31 mouse cellular contexts compared by ENCODE assay signal in the genomic region with DNA sequence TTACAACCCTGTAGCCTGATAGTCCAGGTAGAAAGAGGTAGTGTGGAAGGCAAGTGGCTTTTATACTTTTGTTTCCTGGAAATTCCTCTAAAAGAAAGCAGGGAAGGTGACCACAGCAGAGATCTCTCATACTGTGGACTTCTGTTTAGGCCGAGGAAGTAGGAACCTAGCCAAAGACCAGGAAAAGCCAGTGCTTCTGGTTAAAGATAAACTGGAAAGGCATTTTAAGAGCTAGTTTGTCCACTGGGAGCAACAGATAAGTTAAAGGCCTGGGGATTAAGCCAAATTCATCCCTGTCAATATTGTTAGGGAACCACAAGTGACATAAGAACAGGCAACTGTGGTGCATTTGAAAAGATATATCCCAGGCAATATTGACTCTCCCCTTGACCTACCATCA.
DNase-seq lines count a peak whose midpoint lies in the region; ATAC-seq and TF ChIP-seq lines count a peak whose summit lies in the region.
"Had no signal": no experiment of that assay in that cellular context is flagged by ENCODE, and none has a peak within 500 bp of the region (broad histone marks: within the 10 kb centered on the region; RNA-seq: fewer than 3 reads in every experiment).

No protein-coding gene starts in this region.

- no peak for TF ChIP-seq POLR2A in kidney, adult 2 months (IDR thresholded peaks at IDR 0.05; ENCODE audit: low read depth, low read length)

- H3K27ac ChIP-seq in kidney, adult 2 months (ENCODE audit: insufficient read depth, low read depth, low read length) = peak overlapping the region; percentile 73
- H3K27ac ChIP-seq in kidney, embryonic 15.5 days = peak overlapping the region; percentile 48
- H3K27ac ChIP-seq in forebrain, embryonic 15.5 days (replicated peaks) = no peak overlapping the region
- H3K27ac ChIP-seq: heart, embryonic 13.5 days; hindbrain, embryonic 12.5 days; hindbrain, postnatal 0 days; intestine, embryonic 15.5 days; left cerebral cortex, adult 2 months; limb, embryonic 12.5 days; liver, embryonic 12.5 days; macrophage; neural tube, embryonic 15.5 days had no signal

- H3K27me3 ChIP-seq in kidney, adult 2 months (replicated peaks; ENCODE audit: control insufficient read depth, insufficient read depth, low read length) = no peaks in the 10 kb centered on the region
- no peaks in the 10 kb centered on the region for H3K27me3 ChIP-seq in kidney, embryonic 15.5 days
- no peaks in the 10 kb centered on the region for H3K27me3 ChIP-seq in forebrain, embryonic 15.5 days
- H3K27me3 ChIP-seq: heart, embryonic 13.5 days; hindbrain, embryonic 12.5 days; intestine, embryonic 15.5 days; limb, embryonic 12.5 days; liver, embryonic 12.5 days; neural tube, embryonic 15.5 days had no signal

- H3K9ac ChIP-seq in kidney, embryonic 15.5 days = no peak overlapping the region
- no peak overlapping the region for H3K9ac ChIP-seq in forebrain, embryonic 15.5 days (replicated peaks)
- H3K9ac ChIP-seq: heart, embryonic 13.5 days; hindbrain, embryonic 12.5 days; intestine, embryonic 15.5 days; limb, embryonic 12.5 days; liver, embryonic 12.5 days; liver, postnatal 0 days; neural tube, embryonic 15.5 days had no signal

- no peaks in the 10 kb centered on the region for H3K36me3 ChIP-seq in kidney, adult 2 months (ENCODE audit: control insufficient read depth, insufficient read depth, low read length)
- no peaks in the 10 kb centered on the region for H3K36me3 ChIP-seq in kidney, embryonic 15.5 days
- no peaks in the 10 kb centered on the region for H3K36me3 ChIP-seq in forebrain, embryonic 15.5 days
- H3K36me3 ChIP-seq: heart, embryonic 13.5 days; hindbrain, embryonic 12.5 days; intestine, embryonic 15.5 days; limb, embryonic 12.5 days; liver, embryonic 12.5 days; neural tube, embryonic 15.5 days had no signal

- WGBS in kidney, adult 2 months = 26% methylated on average over 1 of the region's 1 CpGs
- WGBS in kidney, embryonic 15.5 days = 56% methylated on average over 1 of the region's 1 CpGs
- 90% methylated on average over 1 of the region's 1 CpGs for WGBS in forebrain, embryonic 15.5 days

- DNase-seq in kidney, adult 11 months = peak; percentile 68
- DNase-seq in kidney, postnatal 4 days = no peak
- DNase-seq in kidney, adult 2 months = peak; percentile 91
- peak; percentile 51 to 57 for DNase-seq in kidney, postnatal 25 days
- no peak for DNase-seq in adrenal gland, adult 18-20 months (ENCODE audit: low spot score in 2 of 2)
- no peak for DNase-seq in adrenal gland, postnatal 4 days (ENCODE audit: low spot score in 2 of 2)
- DNase-seq: adrenal gland, adult 2 months; adrenal gland, postnatal 36 days; cerebellum, adult 11 months; cerebellum, adult 9-10 months; cerebellum, postnatal 36 days; gastrocnemius, postnatal 25 days; liver, postnatal 0 days; midbrain, embryonic 14.5 days; spleen, adult 18-20 months; thymus, adult 18-20 months; thymus, postnatal 36 days had no signal

- H3K4me2 ChIP-seq in kidney, embryonic 15.5 days = no peak overlapping the region
- H3K4me2 ChIP-seq in forebrain, embryonic 15.5 days (replicated peaks) = no peak overlapping the region
- H3K4me2 ChIP-seq: heart, embryonic 13.5 days; hindbrain, embryonic 12.5 days; intestine, embryonic 15.5 days; limb, embryonic 12.5 days; liver, embryonic 12.5 days; neural tube, embryonic 15.5 days had no signal

- H3K4me1 ChIP-seq in kidney, adult 2 months (ENCODE audit: control insufficient read depth, insufficient read depth, low read length) = peaks cover 16% of the 10 kb centered on the region; the same call in 1 of the 2 replicates
- no peaks in the 10 kb centered on the region for H3K4me1 ChIP-seq in kidney, embryonic 15.5 days
- no peaks in the 10 kb centered on the region for H3K4me1 ChIP-seq in forebrain, embryonic 15.5 days
- H3K4me1 ChIP-seq: hindbrain, embryonic 12.5 days; limb, embryonic 12.5 days; liver, embryonic 12.5 days; neural tube, embryonic 15.5 days had no signal

- H3K9me3 ChIP-seq in kidney, embryonic 15.5 days (replicated peaks) = no peaks in the 10 kb centered on the region
- no peaks in the 10 kb centered on the region for H3K9me3 ChIP-seq in forebrain, embryonic 15.5 days
- H3K9me3 ChIP-seq: hindbrain, embryonic 12.5 days; intestine, embryonic 15.5 days; limb, embryonic 12.5 days; liver, embryonic 12.5 days; neural tube, embryonic 15.5 days had no signal

- no peak overlapping the region for H3K4me3 ChIP-seq in kidney, adult 2 months (ENCODE audit: insufficient read depth, low read depth, low read length)
- no peak overlapping the region for H3K4me3 ChIP-seq in kidney, embryonic 15.5 days (replicated peaks)
- H3K4me3 ChIP-seq in forebrain, embryonic 15.5 days = no peak overlapping the region
- H3K4me3 ChIP-seq: heart, embryonic 13.5 days; hindbrain, embryonic 12.5 days; intestine, embryonic 15.5 days; left cerebral cortex, adult 2 months; limb, embryonic 12.5 days; liver, embryonic 12.5 days; neural tube, embryonic 15.5 days had no signal

- ATAC-seq in kidney, embryonic 15.5 days (replicated peaks; ENCODE audit: low FRiP score) = no peak
- no peak for ATAC-seq in forebrain, embryonic 15.5 days (replicated peaks)
- ATAC-seq: CD4-positive, CD25-positive, alpha-beta regulatory T cell, adult 4 months; forebrain, embryonic 14.5 days; hindbrain, postnatal 0 days; intestine, embryonic 15.5 days; liver, embryonic 12.5 days; liver, postnatal 0 days; lung, postnatal 0 days had no signal

- no peak for TF ChIP-seq CTCF in kidney, adult 2 months (conservative IDR thresholded peaks at IDR 0.05; ENCODE audit: insufficient read depth, insufficient read length, low read depth, low read length)

Comparison
In these comparisons a context has a peak if more than half of its experiments do, and no peak if none do; other contexts are left out.
1. DNase-seq: peak in kidney, adult 11 months (single experiment), kidney, adult 2 months (single experiment) and kidney, postnatal 25 days (2 of 2); none in kidney, postnatal 4 days (0 of 2), adrenal gland, adult 18-20 months (0 of 2) and adrenal gland, postnatal 4 days (0 of 2).